Mouse (Mus musculus): ENCODE data around the gene Smarcd2.

Gene Smarcd2

DNA sequence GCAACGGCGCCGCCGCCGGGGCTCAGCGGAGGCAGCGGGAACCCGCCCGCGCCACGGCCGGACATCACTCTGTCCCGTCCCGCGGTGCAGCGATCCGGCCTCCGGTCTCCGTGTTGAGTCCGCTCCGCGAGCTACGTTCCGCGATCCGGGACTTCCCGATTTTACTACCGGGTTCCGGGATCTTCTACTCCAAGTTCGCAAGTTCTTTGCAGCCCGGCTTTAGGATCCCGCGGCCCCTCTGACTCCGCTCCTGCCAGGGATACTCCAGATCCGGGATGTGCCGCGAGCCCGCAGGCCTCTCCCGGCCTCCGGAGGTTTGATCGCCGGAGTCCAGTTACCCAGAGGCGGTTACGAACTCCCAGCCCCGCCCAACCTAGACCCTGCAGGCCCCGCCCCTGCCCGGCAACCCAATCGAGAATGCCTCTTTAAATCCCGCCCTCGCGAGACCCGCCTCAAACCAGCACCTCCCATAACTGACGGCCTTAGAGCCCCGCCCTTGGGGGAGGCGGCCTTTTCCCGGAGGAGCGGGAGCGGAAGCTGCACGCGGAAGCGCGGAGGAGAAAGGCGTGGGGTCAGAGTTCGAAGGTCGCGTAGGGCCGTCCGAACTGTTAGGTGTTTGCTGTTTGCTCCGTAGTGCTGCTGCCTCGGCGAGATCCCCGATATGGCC lies at the start of gene Smarcd2:
Smarcd2 (minus strand) TSS at position 329 of the 667 bp plus-strand sequence.
- in situ Hi-C loops (cut with MboI; ENCODE audit: unreplicated experiment in 2 of 2) = no loop called here

DNA sequence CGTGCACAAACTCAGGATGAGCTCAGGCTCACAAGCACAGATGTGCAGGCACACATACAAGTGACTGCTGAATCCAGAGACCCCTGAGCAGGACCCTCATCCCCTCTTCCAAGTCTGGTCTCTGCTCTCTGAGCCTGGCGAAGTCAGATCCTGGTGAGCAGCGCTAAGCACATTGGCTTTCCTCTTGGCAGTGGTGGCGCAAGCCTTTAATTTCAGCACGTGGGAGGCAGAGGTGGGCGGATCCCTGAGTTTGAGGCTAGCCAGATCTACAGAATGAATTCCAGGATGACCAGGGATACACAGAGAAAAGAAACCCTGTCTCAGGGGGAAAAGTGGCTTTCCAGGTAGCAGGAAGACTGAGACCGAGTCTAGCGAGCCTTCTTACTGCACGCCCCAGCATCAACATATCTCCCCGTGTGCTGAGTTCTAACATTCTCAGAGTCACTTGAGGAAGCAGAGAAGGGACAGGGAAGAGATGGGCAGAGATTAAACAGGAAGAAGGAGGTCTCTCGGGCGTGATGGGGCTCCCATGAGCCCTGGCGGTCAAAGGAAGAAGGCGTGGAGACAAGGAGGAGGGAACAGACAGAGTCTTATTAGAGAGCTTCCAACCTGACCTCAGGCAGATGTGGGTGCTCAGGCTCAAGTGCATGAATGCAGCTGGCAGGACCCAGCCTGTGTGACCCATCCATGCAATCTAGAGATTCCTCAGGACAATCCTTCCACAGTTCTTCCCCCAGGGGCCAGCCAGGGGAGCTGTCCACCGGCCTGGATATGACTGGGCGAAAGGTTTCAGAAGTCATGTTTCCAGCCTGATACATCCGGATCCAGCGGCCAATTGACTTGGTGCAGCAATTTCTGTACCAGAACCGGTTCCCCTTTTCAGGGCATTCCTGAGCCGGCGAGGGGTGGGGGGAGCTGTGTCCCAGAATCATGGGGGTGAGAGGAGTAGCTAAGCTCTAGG lies 45.9 kb upstream of the Smarcd2 start:
- in situ Hi-C loops (cut with MboI; ENCODE audit: unreplicated experiment in 2 of 2) = no loop called here

DNA sequence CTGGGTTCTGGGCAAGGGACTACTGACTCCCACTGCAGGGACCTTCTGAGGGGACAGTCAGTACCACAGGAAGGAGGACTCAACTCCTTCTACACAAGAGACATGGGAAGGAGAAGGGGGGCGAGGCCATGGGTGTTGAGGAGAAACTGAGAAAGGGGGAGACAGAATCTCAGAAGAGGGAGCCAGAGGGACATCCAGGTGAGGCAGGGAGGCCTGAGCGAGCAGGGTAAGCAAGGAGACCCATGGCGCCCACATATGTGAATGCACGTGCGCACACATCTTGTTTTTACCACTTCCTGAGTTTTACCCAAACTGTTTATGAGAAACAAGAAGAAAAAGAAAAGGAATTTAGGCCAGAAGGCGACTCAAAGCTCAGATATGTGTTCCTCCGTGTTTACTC lies 45.0 kb upstream of the Smarcd2 start:
- in situ Hi-C loops (cut with MboI; ENCODE audit: unreplicated experiment in 2 of 2) = no loop called here

DNA sequence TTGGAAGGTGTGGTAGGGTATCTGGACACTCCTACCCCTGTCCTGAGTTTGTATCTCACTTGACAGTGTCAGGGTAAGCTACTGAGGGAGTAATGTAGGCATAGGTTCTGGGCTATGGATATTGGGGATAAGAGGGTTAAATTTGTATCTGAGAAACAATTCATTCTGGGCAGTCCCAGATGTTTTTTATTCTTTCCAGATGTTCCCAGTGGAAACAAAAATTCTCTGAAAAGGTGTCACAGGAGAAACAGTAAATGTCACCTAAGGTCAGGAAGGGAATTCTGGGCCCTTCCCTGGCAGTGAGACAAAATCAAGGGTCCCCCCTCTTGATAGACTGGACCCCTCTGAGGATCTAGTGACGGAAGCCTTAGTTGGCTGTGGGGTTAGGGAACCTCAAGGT lies 43.6 kb upstream of the Smarcd2 start:
- in situ Hi-C loops (cut with MboI; ENCODE audit: unreplicated experiment in 2 of 2) = no loop called here

DNA sequence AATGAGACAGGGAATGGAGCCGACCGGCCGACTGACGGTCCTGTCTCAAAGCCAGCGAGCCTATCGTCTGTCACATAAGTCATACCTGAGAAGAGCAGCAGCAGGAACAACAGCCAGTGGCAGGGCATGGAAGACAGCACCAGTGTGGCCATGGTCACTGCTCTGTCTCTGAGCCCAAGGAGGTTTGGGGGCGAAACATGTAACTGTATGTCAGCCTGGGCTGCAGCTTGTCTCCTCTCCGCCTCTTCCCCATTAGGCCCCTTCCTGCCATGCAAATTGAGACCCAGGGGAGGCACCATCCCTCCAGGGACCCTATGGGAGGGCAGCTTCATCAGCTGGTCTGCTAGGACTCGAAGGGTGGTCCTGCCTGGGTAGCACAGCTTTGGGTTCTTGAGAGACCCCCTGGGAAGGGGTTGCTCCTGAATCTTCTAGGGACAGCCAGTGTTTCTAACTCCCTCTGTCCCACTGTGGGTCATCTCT lies 41.6 kb upstream of the Smarcd2 start, which contains the start of gene Cd79b:
Cd79b (minus strand) TSS at position 430 of the 480 bp plus-strand sequence.
- in situ Hi-C loops (cut with MboI; ENCODE audit: unreplicated experiment in 2 of 2) = no loop called here

DNA sequence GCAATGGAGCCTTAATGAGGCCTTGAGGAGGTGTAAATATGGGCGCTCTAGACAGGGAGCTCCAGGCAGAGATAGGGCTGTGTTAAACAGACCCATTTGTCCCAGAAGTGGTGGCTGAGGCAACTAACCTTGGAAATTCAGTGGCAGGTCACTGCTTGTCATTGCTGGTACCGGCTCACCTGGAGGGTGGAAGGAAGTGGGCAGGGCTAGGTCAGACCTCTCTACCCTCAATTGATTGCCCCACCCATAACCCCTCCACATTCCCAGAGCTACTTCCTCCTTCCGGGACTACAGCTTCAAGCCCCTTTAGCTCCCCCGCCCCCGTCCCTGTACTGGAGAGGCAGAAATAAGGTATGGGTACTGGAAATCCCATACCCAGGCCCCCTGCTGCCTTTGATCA lies 40.8 kb upstream of the Smarcd2 start:
- in situ Hi-C loops (cut with MboI; ENCODE audit: unreplicated experiment in 2 of 2) = no loop called here

DNA sequence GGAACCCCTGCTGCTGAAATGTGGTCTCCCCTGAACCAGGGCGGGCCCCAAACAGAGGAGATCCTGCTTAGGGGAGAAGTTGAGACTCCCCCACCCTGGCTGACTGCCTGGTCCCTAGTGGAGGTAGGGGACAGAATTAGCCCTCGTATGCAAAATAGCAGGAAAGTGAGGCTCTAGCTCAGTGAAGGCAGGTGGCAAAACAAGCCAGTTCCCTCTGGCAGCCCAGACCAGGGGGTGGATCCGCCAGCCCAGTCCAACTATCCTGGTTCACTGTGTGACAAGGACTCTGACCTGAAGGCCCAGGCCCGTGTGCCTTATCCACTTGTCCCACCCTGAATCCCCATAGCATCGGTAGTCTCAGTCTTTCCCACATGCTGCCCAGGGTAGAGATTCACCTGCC lies 37.4 kb upstream of the Smarcd2 start:
- in situ Hi-C loops (cut with MboI; ENCODE audit: unreplicated experiment in 2 of 2) = no loop called here

DNA sequence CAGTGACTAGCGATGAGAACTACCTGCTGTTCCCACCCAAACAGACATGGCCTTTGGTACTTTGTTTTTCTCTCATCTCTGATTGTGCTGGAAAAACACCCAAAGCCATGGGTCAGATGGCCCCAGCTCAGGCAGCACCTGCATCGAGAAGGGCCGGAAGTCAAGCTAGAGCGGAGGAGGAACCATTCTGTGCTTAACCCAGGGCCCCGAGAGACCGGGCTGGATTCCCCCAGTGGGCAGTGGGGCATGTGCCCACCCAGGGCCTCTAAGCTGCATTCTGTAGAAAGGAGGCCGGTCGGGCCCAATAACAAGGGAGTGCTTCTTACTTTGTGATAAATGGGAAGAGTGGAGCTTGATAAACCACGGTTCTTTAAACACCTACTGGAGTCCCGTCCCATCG lies 35.4 kb upstream of the Smarcd2 start:
- in situ Hi-C loops (cut with MboI; ENCODE audit: unreplicated experiment in 2 of 2) = no loop called here

DNA sequence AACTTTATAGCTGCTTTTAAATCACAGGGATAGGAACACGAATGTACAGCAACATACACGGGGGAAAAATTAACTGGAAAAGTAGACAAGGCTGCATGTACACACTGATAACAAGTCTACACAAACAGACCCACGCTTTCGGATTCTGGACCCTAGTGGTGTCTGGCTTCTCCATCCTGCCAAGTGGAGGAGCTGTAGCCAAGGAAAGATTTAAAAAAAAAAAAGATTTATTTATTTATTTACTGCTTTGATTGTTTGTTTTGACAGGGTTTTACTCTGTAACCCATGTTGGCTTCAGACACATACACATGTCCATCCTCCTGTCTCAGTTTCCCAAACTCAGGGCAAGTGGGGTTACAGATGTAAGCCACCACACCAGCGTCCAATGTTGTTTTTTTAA lies 34.7 kb upstream of the Smarcd2 start:
- in situ Hi-C loops (cut with MboI; ENCODE audit: unreplicated experiment in 2 of 2) = no loop called here

DNA sequence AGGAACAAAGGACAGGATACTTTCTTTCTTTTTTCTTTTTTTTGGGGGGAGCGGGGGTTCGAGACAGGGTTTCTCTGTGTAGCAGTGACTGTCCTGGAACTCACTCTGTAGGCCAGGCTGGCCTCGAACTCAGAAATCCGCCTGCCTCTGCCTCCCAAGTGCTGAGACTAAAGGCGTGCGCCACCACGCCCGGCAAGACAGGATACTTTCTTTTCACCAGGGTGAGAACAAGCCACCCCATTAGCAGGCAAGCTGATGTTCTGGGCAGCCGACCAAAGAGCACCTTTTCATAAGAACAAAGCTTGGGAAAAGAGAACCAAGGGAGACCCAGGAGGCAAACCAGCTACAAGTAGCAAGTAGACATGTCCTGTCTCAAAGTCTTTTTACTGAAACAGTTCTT lies 34.0 kb upstream of the Smarcd2 start:
- in situ Hi-C loops (cut with MboI; ENCODE audit: unreplicated experiment in 2 of 2) = no loop called here

DNA sequence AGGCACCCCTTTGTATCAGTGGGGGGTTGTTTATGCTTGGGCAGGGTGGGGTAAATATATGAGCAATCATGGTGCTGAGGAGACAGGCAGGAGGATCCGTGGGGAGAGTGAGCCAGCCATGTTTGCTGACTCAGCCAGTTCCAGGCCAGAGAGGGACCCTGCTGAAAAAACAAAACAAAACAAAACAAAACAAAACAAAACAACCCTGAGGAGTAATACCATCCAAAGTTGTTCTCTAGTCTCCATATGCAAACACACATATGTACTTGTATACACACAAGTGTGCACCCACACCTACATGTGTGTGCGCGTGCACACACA lies 33.3 kb upstream of the Smarcd2 start:
- in situ Hi-C loops (cut with MboI; ENCODE audit: unreplicated experiment in 2 of 2) = no loop called here

DNA sequence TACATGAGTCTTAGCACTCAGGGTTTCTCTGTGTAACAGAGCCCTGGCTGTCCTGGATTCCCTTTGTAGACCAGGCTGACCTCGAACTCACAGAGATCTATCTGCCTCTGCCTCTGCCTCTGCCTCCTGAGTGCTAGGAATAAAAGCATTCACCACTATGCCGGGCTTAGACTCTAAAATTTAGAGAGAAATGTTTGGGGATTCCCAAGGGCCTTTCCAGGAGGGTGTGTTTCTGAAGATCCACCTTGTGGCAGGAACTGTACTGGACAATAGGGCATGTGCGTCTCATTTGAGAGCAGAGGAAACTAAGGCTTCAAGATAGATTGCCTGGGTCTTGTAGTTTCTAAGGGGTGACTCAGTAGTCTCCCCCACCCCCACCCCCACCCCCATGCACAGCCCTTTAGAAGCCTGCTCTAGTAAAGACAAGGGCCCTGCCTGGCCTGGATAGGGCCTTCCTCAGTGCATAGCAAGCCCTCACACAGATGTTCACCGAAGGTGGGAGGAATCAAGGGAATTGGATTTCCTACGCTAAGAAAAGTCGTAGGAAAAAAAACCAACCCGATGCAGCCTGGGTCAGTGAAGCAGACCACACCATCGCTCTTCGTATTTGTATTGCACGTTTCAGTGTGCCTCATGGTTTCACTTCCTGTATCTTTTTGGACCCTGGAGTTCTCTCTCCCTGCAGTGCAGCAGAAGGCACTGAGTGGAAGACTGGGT lies 32.7 kb upstream of the Smarcd2 start:
- in situ Hi-C loops (cut with MboI; ENCODE audit: unreplicated experiment in 2 of 2) = no loop called here

DNA sequence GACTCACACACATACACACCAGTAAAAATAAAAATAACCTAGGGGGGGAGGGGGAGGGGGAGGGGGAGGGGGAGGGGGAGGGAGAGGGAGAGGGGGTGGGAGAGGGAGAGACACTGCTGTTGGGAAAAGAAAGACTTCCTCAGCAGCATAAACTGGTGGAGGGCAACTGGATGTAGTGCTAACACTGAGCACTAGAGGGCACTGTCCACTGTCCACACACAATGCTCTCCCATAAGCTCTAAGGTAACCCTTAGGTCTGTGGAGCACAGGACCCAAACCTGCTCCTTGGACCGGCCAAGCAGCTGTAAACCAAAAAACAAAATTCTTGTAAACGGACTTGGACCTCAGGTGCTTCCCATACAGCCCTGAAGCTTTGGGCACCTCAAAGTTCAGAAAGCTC lies 29.9 kb upstream of the Smarcd2 start:
- in situ Hi-C loops (cut with MboI; ENCODE audit: unreplicated experiment in 2 of 2) = no loop called here

DNA sequence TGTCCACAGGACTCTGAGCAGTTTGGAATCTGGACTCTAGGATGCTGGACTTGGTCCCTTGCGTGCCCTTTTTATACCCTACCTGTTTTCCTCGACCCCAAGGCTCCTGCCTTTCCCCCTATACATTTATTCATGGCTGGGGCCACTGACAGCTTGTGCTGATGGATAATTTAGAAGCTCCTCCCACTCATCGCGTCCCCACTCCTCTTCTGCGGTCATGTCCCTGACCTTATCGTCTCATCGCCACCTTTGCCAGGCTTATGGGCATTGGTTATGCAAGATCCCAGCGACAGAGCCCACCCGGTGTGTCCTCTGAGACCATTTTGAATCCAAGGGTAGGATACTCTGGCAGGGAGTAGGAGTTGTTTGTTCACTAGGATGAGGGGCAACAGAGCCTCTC lies 29.0 kb upstream of the Smarcd2 start, which contains the start of gene Gh:
Gh (minus strand) TSS at position 101 of the 400 bp plus-strand sequence.
- in situ Hi-C loops (cut with MboI; ENCODE audit: unreplicated experiment in 2 of 2) = no loop called here

DNA sequence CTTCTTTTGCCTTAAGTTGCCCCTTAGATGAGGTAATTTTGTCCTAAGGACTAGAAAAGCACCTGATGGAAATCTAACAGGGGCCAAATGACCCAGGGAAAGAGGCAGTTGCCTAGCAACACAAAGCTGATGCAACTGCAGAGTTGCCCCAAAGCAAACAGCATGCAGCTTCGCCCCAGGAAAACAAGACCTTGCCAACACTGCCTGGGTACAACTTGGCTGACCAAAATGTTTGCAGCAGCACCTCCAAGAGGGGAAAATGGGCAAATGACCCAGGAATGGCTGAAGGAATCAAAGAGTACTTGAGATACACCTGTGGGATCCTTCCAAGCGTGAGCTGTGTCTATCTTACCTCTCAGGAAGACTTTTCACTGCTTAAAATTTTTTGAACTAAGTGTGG lies 19.1 kb upstream of the Smarcd2 start:
- in situ Hi-C loops (cut with MboI; ENCODE audit: unreplicated experiment in 2 of 2) = no loop called here

DNA sequence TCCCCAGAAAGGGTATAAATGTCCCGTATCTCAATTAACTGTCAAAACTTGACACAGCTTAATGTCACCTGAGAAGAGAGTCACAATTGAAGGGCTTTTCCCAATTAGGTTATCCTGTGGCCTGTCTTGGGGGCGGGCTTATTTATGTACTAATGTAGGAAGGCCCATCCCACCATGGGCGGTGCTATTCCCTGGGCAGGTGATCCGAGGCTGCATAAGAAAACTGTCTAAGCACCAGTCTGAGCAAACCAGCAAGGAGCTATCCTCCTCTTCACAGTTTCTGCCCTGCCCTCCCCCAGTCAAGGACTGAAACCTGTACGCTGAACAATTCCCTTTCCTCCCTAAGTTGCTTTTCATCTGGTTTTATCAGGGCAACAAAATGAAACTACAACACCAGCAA lies 17.6 kb upstream of the Smarcd2 start:
- in situ Hi-C loops (cut with MboI; ENCODE audit: unreplicated experiment in 2 of 2) = no loop called here

DNA sequence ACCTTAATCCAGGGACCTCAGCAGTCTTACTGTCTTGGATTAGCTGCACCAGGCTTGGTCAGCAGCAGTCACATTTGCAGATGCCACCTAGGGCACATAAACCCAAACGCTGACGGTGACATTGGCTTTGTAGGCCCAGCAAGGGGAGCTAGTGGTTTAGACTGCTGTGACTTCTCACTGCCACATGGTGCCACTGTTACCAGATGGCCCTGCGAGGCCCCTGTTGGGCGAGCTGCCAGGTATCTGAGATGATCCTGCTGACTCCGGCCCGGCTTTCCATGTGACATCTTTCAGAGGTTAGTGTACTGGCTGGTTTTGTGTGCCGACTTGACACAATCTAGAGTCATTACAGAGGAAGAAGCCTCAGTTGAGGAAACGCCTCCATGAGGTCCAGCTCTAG lies 16.6 kb upstream of the Smarcd2 start:
- in situ Hi-C loops (cut with MboI; ENCODE audit: unreplicated experiment in 2 of 2) = loop anchor here in 1 of 2 experiments (5.0 kb wide), 1 partner anchor 362 kb away; no protein-coding TSS in a partner anchor

DNA sequence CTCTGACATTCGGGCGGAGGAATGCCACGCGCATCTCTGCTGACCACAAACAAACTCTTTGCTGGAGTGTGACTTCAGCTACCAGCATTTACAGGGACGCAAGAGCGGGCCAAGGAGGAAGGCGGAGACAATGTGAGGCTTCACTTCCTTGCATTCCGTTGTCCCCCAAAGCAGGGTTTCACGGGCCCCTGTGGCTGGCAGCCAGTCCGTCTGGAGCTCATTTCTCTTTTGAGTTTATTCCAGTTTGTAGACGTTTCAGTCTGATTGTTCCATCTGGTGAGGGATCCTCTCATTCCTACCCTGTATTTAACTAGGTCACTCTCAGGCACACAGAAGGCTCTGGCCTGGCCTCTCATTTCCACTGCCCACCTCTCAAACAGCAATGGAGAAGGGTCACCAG lies 14.2 kb upstream of the Smarcd2 start:
- in situ Hi-C loops (cut with MboI; ENCODE audit: unreplicated experiment in 2 of 2) = loop anchor here in 1 of 2 experiments (5.0 kb wide), 1 partner anchor 360 kb away; no protein-coding TSS in a partner anchor

DNA sequence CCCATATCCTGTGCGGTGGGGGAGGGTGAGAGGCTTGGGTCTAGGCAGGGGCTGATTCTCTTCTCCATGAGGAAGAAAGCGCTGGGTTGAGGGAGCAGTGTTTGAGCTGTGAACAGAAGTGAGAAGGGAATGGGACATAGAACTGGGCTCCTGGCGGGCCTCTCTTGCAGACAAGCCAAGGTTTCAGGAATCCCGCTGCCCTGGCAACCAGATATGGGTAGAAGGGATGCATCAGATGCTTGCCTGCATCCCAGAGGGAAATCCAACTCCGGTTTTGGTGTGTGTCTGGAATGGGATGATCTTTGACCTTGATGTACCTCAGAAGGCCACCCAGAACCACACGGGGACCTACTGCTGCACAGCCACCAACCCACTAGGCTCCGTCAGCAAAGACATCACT lies 13.4 kb upstream of the Smarcd2 start:
- in situ Hi-C loops (cut with MboI; ENCODE audit: unreplicated experiment in 2 of 2) = loop anchor here in 1 of 2 experiments (5.0 kb wide), 1 partner anchor 359 kb away; no protein-coding TSS in a partner anchor

DNA sequence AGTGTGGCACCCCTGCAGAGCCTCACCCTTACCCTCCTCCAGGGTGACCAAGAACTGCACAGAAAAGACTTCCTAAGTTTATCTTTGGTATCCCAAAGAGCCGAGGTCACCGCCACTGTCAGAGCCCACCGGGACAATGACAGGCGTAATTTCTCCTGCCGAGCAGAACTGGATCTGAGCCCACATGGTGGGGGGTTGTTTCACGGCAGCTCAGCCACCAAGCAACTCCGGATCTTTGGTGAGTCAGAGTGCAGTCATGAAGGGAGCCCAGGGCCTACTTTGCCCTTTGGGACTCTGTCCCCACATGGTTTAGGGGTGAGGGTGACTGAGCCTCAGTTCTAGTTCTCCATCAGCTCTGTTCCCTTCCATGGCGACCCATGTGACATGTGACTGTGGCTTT lies 11.4 kb upstream of the Smarcd2 start:
- in situ Hi-C loops (cut with MboI; ENCODE audit: unreplicated experiment in 2 of 2) = no loop called here

DNA sequence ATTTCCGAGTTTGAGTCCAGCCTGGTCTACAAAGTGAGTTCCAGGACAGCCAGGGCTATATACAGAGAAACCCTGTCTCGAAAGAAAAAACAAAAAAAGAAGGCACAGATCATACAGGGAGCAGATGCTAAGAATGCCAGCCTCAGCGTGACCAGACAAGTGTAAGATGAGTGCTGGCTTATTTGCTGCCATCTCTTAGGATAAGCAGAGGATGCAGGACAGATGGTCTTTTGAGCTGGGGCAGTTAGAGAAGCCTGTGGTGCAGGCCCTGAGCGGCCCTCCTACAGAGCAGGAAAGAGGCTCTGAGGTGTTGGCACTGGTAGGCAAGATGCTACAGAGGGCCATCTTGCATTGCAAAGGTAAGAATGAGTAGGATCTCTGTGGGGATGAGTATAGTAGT lies 10.6 kb upstream of the Smarcd2 start:
- in situ Hi-C loops (cut with MboI; ENCODE audit: unreplicated experiment in 2 of 2) = no loop called here
